Mouse (Mus musculus): ENCODE data around the gene Gigyf2.

Gene Gigyf2

GRCm38 (mm10) chr1:87492285-87492684, 165.5 kb downstream of the Gigyf2 start:
- in situ Hi-C loops (cut with MboI; ENCODE audit: low pct_unique_long_range_greater_than_20kb in 1 of 2, low sequenced_read_pairs in 2 of 2, unreplicated experiment in 1 of 2): loop anchor here in 1 of 2 experiments (10.0 kb wide), 1 partner anchor 57 kb away; no protein-coding TSS in a partner anchor

GRCm38 (mm10) chr1:87493542-87493941, 166.7 kb downstream of the Gigyf2 start:
- in situ Hi-C loops (cut with MboI; ENCODE audit: low pct_unique_long_range_greater_than_20kb in 1 of 2, low sequenced_read_pairs in 2 of 2, unreplicated experiment in 1 of 2): loop anchor here in 1 of 2 experiments (10.0 kb wide), 1 partner anchor 59 kb away; no protein-coding TSS in a partner anchor

Data from mouse embryonic stem cell (cell line).